Mouse (Mus musculus) embryonic facial prominence, embryonic 14.5 days (tissue): ENCODE data around the gene Caln1. TPM values are rescaled to one million over a fixed set of nuclear protein-coding genes. Genes with fewer than 3 reads are reported as not detected.
A peak's percentile ranks its signal among the peaks of the same experiment; 100 is the strongest.

Source experiments
- ATAC-seq: fragments of 200-750 bp; cut with Nextera tagmentation; 2 replicates; pipeline ENCODE4 v1.8.0; 2017; ENCODE audit warnings: low read depth, moderate number of reproducible peaks, moderate TSS enrichment
- DNase-seq: peaks from one replicate; pipeline ENCODE4 v3.0.0-alpha.2; 2015; ENCODE audit warnings: low spot score
- H3K27ac ChIP-seq: fragments of 300-500 bp; sonication (generic); replicated peaks from 2 replicates; pipeline ENCODE4 v1.5.1; 2014; ENCODE audit warnings: low read depth, mild to moderate bottlenecking, low read length, moderate library complexity
- H3K27me3 ChIP-seq: fragments of 300-500 bp; sonication (generic); replicated peaks from 2 replicates; pipeline ENCODE4 v1.6.1; 2014; ENCODE audit warnings: low read length; ENCODE audit not compliant: control insufficient read depth, insufficient read depth
- H3K36me3 ChIP-seq: fragments of 300-500 bp; sonication (generic); 2 replicates; pipeline ENCODE4 v1.6.1; 2014; ENCODE audit warnings: low read length, mixed read lengths; ENCODE audit not compliant: control insufficient read depth, insufficient read depth
- H3K4me1 ChIP-seq: fragments of 300-500 bp; sonication (generic); 2 replicates; pipeline ENCODE4 v1.6.1; 2014; ENCODE audit warnings: antibody characterized with exemption, low read length; ENCODE audit not compliant: control insufficient read depth, insufficient read depth
- H3K4me2 ChIP-seq: fragments of 300-500 bp; sonication (generic); 2 replicates; pipeline ENCODE4 v1.6.1; 2014; ENCODE audit warnings: low read depth, mild to moderate bottlenecking, low read length, moderate library complexity, mixed read lengths
- H3K4me3 ChIP-seq: fragments of 300-500 bp; sonication (generic); 2 replicates; pipeline ENCODE4 v1.5.1; 2014; ENCODE audit warnings: low read depth, mild to moderate bottlenecking, low read length
- H3K9ac ChIP-seq: fragments of 300-500 bp; sonication (generic); 2 replicates; pipeline ENCODE4 v1.6.1; 2014; ENCODE audit warnings: low read depth, mild to moderate bottlenecking, low read length, moderate library complexity, mixed read lengths
- H3K9me3 ChIP-seq: fragments of 300-500 bp; sonication (generic); 2 replicates; pipeline ENCODE4 v1.6.1; 2016; ENCODE audit warnings: low read length; ENCODE audit not compliant: control insufficient read depth
- WGBS: fragments of 180-500 bp; shearing (Covaris S2); extraction: QIAGEN DNeasy Blood & Tissue Kit; methylation state at CpG from one replicate; pipeline ENCODE4 v1.1.7; 2014; 5-methylcytosine and 5-hydroxymethylcytosine counted together
- polyA plus RNA-seq: library from polyadenylated mRNA; unstranded; fragments of >200 nt; fragmentation: Nextera tagmentation; extraction: Ambion mirVana; gene quantifications from 2 replicates; pipeline ENCODE4 v1.2.1, GENCODE M21; 2014

Caln1 gene
- polyA plus RNA-seq, 1 experiment from 2014 or later, result 2.2 TPM

- no peaks in the 10 kb centered on the region for H3K27me3 ChIP-seq
- no peak overlapping the region for H3K4me2 ChIP-seq
- H3K4me1 ChIP-seq, result no peaks in the 10 kb centered on the region
- H3K36me3 ChIP-seq, result no peaks in the 10 kb centered on the region
- no peak overlapping the region for H3K4me3 ChIP-seq
- DNase-seq, result no peak
- no peak overlapping the region for H3K9ac ChIP-seq
- no peak overlapping the region for H3K27ac ChIP-seq
- 73% methylated on average over 6 of the region's 6 CpGs for WGBS
- H3K9me3 ChIP-seq, result no peaks in the 10 kb centered on the region
- no peak for ATAC-seq
Measured at GRCm38 (mm10) chr5:130368236-130368635, 1.0 kb upstream of the Caln1 start.

- no peak overlapping the region for H3K4me2 ChIP-seq
Measured at GRCm38 (mm10) chr5:130375411-130375810, 6.2 kb downstream of the Caln1 start.

GRCm38 (mm10) chr5:130384222-130384912 lies 15.1 kb downstream of the Caln1 start, which contains the start of gene A330070K13Rik:
Gene A330070K13Rik (minus strand): TSS chr5:130384631.
- Histone ChIP-seq H3K27ac (no peak within 1 kb of the TSS), H3K4me3 (peak within 1 kb of the TSS; percentile 17), H3K9me3 (no peaks in the 10 kb centered on the region), H3K4me1 (no peaks in the 10 kb centered on the region; the same call in 1 of the 2 replicates), H3K36me3 (no peaks in the 10 kb centered on the region), H3K4me2 (peak within 1 kb of the TSS; percentile 47), H3K27me3 (no peaks in the 10 kb centered on the region), H3K9ac (0 out of 2 replicates have a peak within 1 kb of the TSS, but pooled peaks have one; percentile 30)
- WGBS, result 4% methylated on average over 13 of the region's 13 CpGs
- no peak for ATAC-seq
- peak; percentile 1 for DNase-seq

More at GRCm38 (mm10) chr5:130375411-130375810, 6.2 kb downstream of the Caln1 start:
- WGBS, result 80% methylated on average over 3 of the region's 3 CpGs
- H3K36me3 ChIP-seq, result no peaks in the 10 kb centered on the region
- DNase-seq (no peak), ATAC-seq (no peak)
- H3K4me3 ChIP-seq, result no peak overlapping the region
- no peak overlapping the region for H3K9ac ChIP-seq
- no peaks in the 10 kb centered on the region for H3K4me1 ChIP-seq
- no peaks in the 10 kb centered on the region for H3K9me3 ChIP-seq
- H3K27ac ChIP-seq, result no peak overlapping the region
- H3K27me3 ChIP-seq, result no peaks in the 10 kb centered on the region

- Histone ChIP-seq H3K27ac (no peak overlapping the region), H3K27me3 (no peaks in the 10 kb centered on the region), H3K4me3 (no peak overlapping the region), H3K9ac (no peak overlapping the region), H3K4me2 (no peak overlapping the region), H3K4me1 (no peaks in the 10 kb centered on the region; the same call in 1 of the 2 replicates), H3K9me3 (0 out of 2 replicates have a peak, but pooled peaks cover 3% of the 10 kb centered on the region), H3K36me3 (no peaks in the 10 kb centered on the region)
- DNase-seq, result no peak
- ATAC-seq, result no peak
- WGBS, result 37% methylated on average over 7 of the region's 7 CpGs
Measured at GRCm38 (mm10) chr5:130386418-130386817, 17.2 kb downstream of the Caln1 start.

- WGBS, result 47% methylated on average over 8 of the region's 8 CpGs
- peak; percentile 41; the same call in 1 of the 2 replicates for ATAC-seq
- Histone ChIP-seq H3K27ac (no peak overlapping the region), H3K27me3 (no peaks in the 10 kb centered on the region), H3K9me3 (0 out of 2 replicates have a peak, but pooled peaks cover 3% of the 10 kb centered on the region), H3K4me3 (no peak overlapping the region), H3K9ac (no peak overlapping the region), H3K4me1 (no peaks in the 10 kb centered on the region), H3K4me2 (no peak overlapping the region), H3K36me3 (no peaks in the 10 kb centered on the region)
- peak; percentile 8 for DNase-seq
Measured at GRCm38 (mm10) chr5:130393618-130394355, 24.5 kb downstream of the Caln1 start.

GRCm38 (mm10) chr5:130394386-130394785 lies 25.1 kb downstream of the Caln1 start:
- 71% methylated on average over 8 of the region's 8 CpGs for WGBS
- DNase-seq, result no peak
- 0 out of 2 replicates have a peak, but pooled peaks cover 3% of the 10 kb centered on the region for H3K9me3 ChIP-seq

GRCm38 (mm10) chr5:130395142-130395541 lies 25.9 kb downstream of the Caln1 start:
- DNase-seq, result peak; percentile 3
- no peak for ATAC-seq
- WGBS, result 63% methylated on average over 6 of the region's 6 CpGs

More at GRCm38 (mm10) chr5:130394386-130394785, 25.1 kb downstream of the Caln1 start:
- no peaks in the 10 kb centered on the region for H3K36me3 ChIP-seq
- no peaks in the 10 kb centered on the region for H3K4me1 ChIP-seq
- H3K27ac ChIP-seq, result no peak overlapping the region
- H3K4me2 ChIP-seq, result no peak overlapping the region
- H3K4me3 ChIP-seq, result no peak overlapping the region
- H3K27me3 ChIP-seq, result no peaks in the 10 kb centered on the region
- ATAC-seq, result no peak
- no peak overlapping the region for H3K9ac ChIP-seq

GRCm38 (mm10) chr5:130400136-130400917 lies 31.1 kb downstream of the Caln1 start:
- H3K4me3 ChIP-seq, result no peak overlapping the region
- no peak for DNase-seq
- 0 out of 2 replicates have a peak, but pooled peaks cover 8% of the 10 kb centered on the region for H3K9me3 ChIP-seq
- ATAC-seq, result no peak
- no peaks in the 10 kb centered on the region for H3K4me1 ChIP-seq
- no peak overlapping the region for H3K9ac ChIP-seq
- no peak overlapping the region for H3K27ac ChIP-seq
- no peaks in the 10 kb centered on the region for H3K36me3 ChIP-seq
- no peaks in the 10 kb centered on the region for H3K27me3 ChIP-seq
- 88% methylated on average over 8 of the region's 8 CpGs for WGBS
- H3K4me2 ChIP-seq, result no peak overlapping the region

More at GRCm38 (mm10) chr5:130395142-130395541, 25.9 kb downstream of the Caln1 start:
- H3K9ac ChIP-seq, result no peak overlapping the region
- H3K4me2 ChIP-seq, result no peak overlapping the region
- 0 out of 2 replicates have a peak, but pooled peaks cover 3% of the 10 kb centered on the region for H3K9me3 ChIP-seq
- no peak overlapping the region for H3K27ac ChIP-seq
- no peaks in the 10 kb centered on the region for H3K27me3 ChIP-seq
- H3K4me3 ChIP-seq, result no peak overlapping the region
- H3K36me3 ChIP-seq, result no peaks in the 10 kb centered on the region
- H3K4me1 ChIP-seq, result no peaks in the 10 kb centered on the region
